Mouse (Mus musculus): ENCODE results near the gene 1700019N19Rik. TPM values are rescaled to one million over a fixed set of nuclear protein-coding genes. Genes with fewer than 3 reads are reported as not detected.
A peak's percentile ranks its signal among the peaks of the same experiment; 100 is the strongest.

Gene 1700019N19Rik
- polyA plus RNA-seq, 1 experiment: not detected

GRCm38 (mm10) chr19:58808864-58809263, 14.6 kb upstream of the 1700019N19Rik start:
- H3K27ac ChIP-seq (ENCODE audit: insufficient read depth, low read depth, low read length): no peak overlapping the region
- no peaks in the 10 kb centered on the region for H3K4me1 ChIP-seq (ENCODE audit: control insufficient read depth, insufficient read depth, insufficient read length, low read length)
- WGBS: 83% methylated on average over 6 of the region's 6 CpGs
- H3K27me3 ChIP-seq (ENCODE audit: control insufficient read depth, insufficient read depth, low read length): no peaks in the 10 kb centered on the region
- H3K36me3 ChIP-seq (ENCODE audit: control insufficient read depth, insufficient read depth, low read length): no peaks in the 10 kb centered on the region
- TF ChIP-seq POLR2A (IDR thresholded peaks at IDR 0.05; ENCODE audit: low read depth, low read length) (no peak), CTCF (IDR thresholded peaks at IDR 0.05; ENCODE audit: extremely low read depth, insufficient read length, insufficient replicate concordance, low read depth, low read length) (no peak)
- no peak overlapping the region for H3K4me3 ChIP-seq (ENCODE audit: low read depth, low read length)

- TF ChIP-seq CTCF (IDR thresholded peaks at IDR 0.05; ENCODE audit: extremely low read depth, insufficient read length, insufficient replicate concordance, low read depth, low read length) (peak; percentile 73; the same call in 1 of the 2 replicates), POLR2A (IDR thresholded peaks at IDR 0.05; ENCODE audit: low read depth, low read length) (no peak)
- no peaks in the 10 kb centered on the region for H3K4me1 ChIP-seq (ENCODE audit: control insufficient read depth, insufficient read depth, insufficient read length, low read length)
Observed at GRCm38 (mm10) chr19:58806364-58806763, 12.1 kb upstream of the 1700019N19Rik start.

GRCm38 (mm10) chr19:58805191-58805779, 11.0 kb upstream of the 1700019N19Rik start:
- no peaks in the 10 kb centered on the region for H3K4me1 ChIP-seq (ENCODE audit: control insufficient read depth, insufficient read depth, insufficient read length, low read length)
- 87% methylated on average over 9 of the region's 9 CpGs for WGBS
- no peaks in the 10 kb centered on the region; the same call in 1 of the 2 replicates for H3K36me3 ChIP-seq (ENCODE audit: control insufficient read depth, insufficient read depth, low read length)
- no peak overlapping the region for H3K27ac ChIP-seq (ENCODE audit: insufficient read depth, low read depth, low read length)
- H3K27me3 ChIP-seq (ENCODE audit: control insufficient read depth, insufficient read depth, low read length): no peaks in the 10 kb centered on the region
- no peak overlapping the region for H3K4me3 ChIP-seq (ENCODE audit: low read depth, low read length)
- TF ChIP-seq POLR2A (IDR thresholded peaks at IDR 0.05; ENCODE audit: low read depth, low read length) (no peak), CTCF (IDR thresholded peaks at IDR 0.05; ENCODE audit: extremely low read depth, insufficient read length, insufficient replicate concordance, low read depth, low read length) (no peak)

More at GRCm38 (mm10) chr19:58806364-58806763, 12.1 kb upstream of the 1700019N19Rik start:
- 4% methylated on average over 3 of the region's 3 CpGs for WGBS
- H3K27ac ChIP-seq (ENCODE audit: insufficient read depth, low read depth, low read length): no peak overlapping the region
- no peaks in the 10 kb centered on the region for H3K27me3 ChIP-seq (ENCODE audit: control insufficient read depth, insufficient read depth, low read length)
- H3K4me3 ChIP-seq (ENCODE audit: low read depth, low read length): no peak overlapping the region
- no peaks in the 10 kb centered on the region; the same call in 1 of the 2 replicates for H3K36me3 ChIP-seq (ENCODE audit: control insufficient read depth, insufficient read depth, low read length)

- H3K27ac ChIP-seq (ENCODE audit: insufficient read depth, low read depth, low read length): no peak overlapping the region
- no peaks in the 10 kb centered on the region for H3K27me3 ChIP-seq (ENCODE audit: control insufficient read depth, insufficient read depth, low read length)
- WGBS: 59% methylated on average over 12 of the region's 12 CpGs
- TF ChIP-seq POLR2A (IDR thresholded peaks at IDR 0.05; ENCODE audit: low read depth, low read length) (no peak), CTCF (IDR thresholded peaks at IDR 0.05; ENCODE audit: extremely low read depth, insufficient read length, insufficient replicate concordance, low read depth, low read length) (no peak)
- no peaks in the 10 kb centered on the region for H3K4me1 ChIP-seq (ENCODE audit: control insufficient read depth, insufficient read depth, insufficient read length, low read length)
- H3K4me3 ChIP-seq (ENCODE audit: low read depth, low read length): no peak overlapping the region
- no peaks in the 10 kb centered on the region for H3K36me3 ChIP-seq (ENCODE audit: control insufficient read depth, insufficient read depth, low read length)
Observed at GRCm38 (mm10) chr19:58795114-58795669, 931 bp upstream of the 1700019N19Rik start.

GRCm38 (mm10) chr19:58789194-58789593, 5.1 kb downstream of the 1700019N19Rik start:
- Histone ChIP-seq H3K27ac (ENCODE audit: insufficient read depth, low read depth, low read length) (no peak overlapping the region), H3K36me3 (ENCODE audit: control insufficient read depth, insufficient read depth, low read length) (no peaks in the 10 kb centered on the region), H3K27me3 (ENCODE audit: control insufficient read depth, insufficient read depth, low read length) (no peaks in the 10 kb centered on the region), H3K4me3 (ENCODE audit: low read depth, low read length) (no peak overlapping the region), H3K4me1 (ENCODE audit: control insufficient read depth, insufficient read depth, insufficient read length, low read length) (no peaks in the 10 kb centered on the region)
- TF ChIP-seq CTCF (IDR thresholded peaks at IDR 0.05; ENCODE audit: extremely low read depth, insufficient read length, insufficient replicate concordance, low read depth, low read length) (no peak), POLR2A (IDR thresholded peaks at IDR 0.05; ENCODE audit: low read depth, low read length) (no peak)
- 75% methylated on average over 11 of the region's 11 CpGs for WGBS

GRCm38 (mm10) chr19:58783938-58784337, 10.3 kb downstream of the 1700019N19Rik start:
- TF ChIP-seq CTCF (IDR thresholded peaks at IDR 0.05; ENCODE audit: extremely low read depth, insufficient read length, insufficient replicate concordance, low read depth, low read length) (no peak), POLR2A (IDR thresholded peaks at IDR 0.05; ENCODE audit: low read depth, low read length) (no peak)
- no peaks in the 10 kb centered on the region for H3K27me3 ChIP-seq (ENCODE audit: control insufficient read depth, insufficient read depth, low read length)
- 61% methylated on average over 7 of the region's 7 CpGs for WGBS
- H3K27ac ChIP-seq (ENCODE audit: insufficient read depth, low read depth, low read length): no peak overlapping the region
- H3K36me3 ChIP-seq (ENCODE audit: control insufficient read depth, insufficient read depth, low read length): no peaks in the 10 kb centered on the region
- H3K4me3 ChIP-seq (ENCODE audit: low read depth, low read length): no peak overlapping the region
- H3K4me1 ChIP-seq (ENCODE audit: control insufficient read depth, insufficient read depth, insufficient read length, low read length): no peaks in the 10 kb centered on the region; the same call in 1 of the 2 replicates

GRCm38 (mm10) chr19:58781566-58781965, 12.7 kb downstream of the 1700019N19Rik start:
- H3K36me3 ChIP-seq (ENCODE audit: control insufficient read depth, insufficient read depth, low read length): no peaks in the 10 kb centered on the region
- no peak overlapping the region for H3K27ac ChIP-seq (ENCODE audit: insufficient read depth, low read depth, low read length)
- no peak for TF ChIP-seq CTCF (IDR thresholded peaks at IDR 0.05; ENCODE audit: extremely low read depth, insufficient read length, insufficient replicate concordance, low read depth, low read length)
- WGBS: 71% methylated on average over 4 of the region's 4 CpGs
- H3K4me3 ChIP-seq (ENCODE audit: low read depth, low read length): no peak overlapping the region
- H3K4me1 ChIP-seq (ENCODE audit: control insufficient read depth, insufficient read depth, insufficient read length, low read length): no peaks in the 10 kb centered on the region; the same call in 1 of the 2 replicates
- no peaks in the 10 kb centered on the region for H3K27me3 ChIP-seq (ENCODE audit: control insufficient read depth, insufficient read depth, low read length)
